Mouse (Mus musculus): ENCODE data around the gene Gm10318. TPM values are rescaled to one million over a fixed set of nuclear protein-coding genes. Genes with fewer than 3 reads are reported as not detected.

Gene Gm10318
- polyA plus RNA-seq, 1 experiment from 2014 or later: not detected

- H3K36me3 ChIP-seq: no peaks in the 10 kb centered on the region
- no peak overlapping the region for H3K4me2 ChIP-seq
- DNase-seq (no peak), ATAC-seq (ENCODE audit: low read depth) (no peak)
- no peaks in the 10 kb centered on the region for H3K9me3 ChIP-seq (replicated peaks)
- H3K4me3 ChIP-seq (replicated peaks): no peak overlapping the region
- H3K9ac ChIP-seq: no peak overlapping the region
- H3K27me3 ChIP-seq: no peaks in the 10 kb centered on the region
- 62% methylated on average over 2 of the region's 2 CpGs for WGBS (ENCODE audit: insufficient replicate concordance)
- no peak overlapping the region for H3K27ac ChIP-seq
- H3K4me1 ChIP-seq (replicated peaks): no peaks in the 10 kb centered on the region
Observed at GRCm38 (mm10) chr10:77847538-77847937, 5.1 kb upstream of the Gm10318 start.

- Histone ChIP-seq H3K4me1 (replicated peaks) (0 out of 2 replicates have a peak, but pooled peaks cover 6% of the 10 kb centered on the region), H3K9me3 (replicated peaks) (no peaks in the 10 kb centered on the region), H3K4me2 (no peak within 1 kb of the TSS), H3K27me3 (no peaks in the 10 kb centered on the region), H3K27ac (no peak within 1 kb of the TSS), H3K36me3 (no peaks in the 10 kb centered on the region), H3K9ac (no peak within 1 kb of the TSS), H3K4me3 (replicated peaks) (no peak within 1 kb of the TSS)
- 42% methylated on average over 7 of the region's 7 CpGs for WGBS (ENCODE audit: insufficient replicate concordance)
- no peak for DNase-seq
- ATAC-seq (ENCODE audit: low read depth): no peak
Observed at GRCm38 (mm10) chr10:77861675-77862074, 9.0 kb downstream of the Gm10318 start, which contains the start of gene Gm3285. TSS of gene Gm3285 (plus strand) at chr10:77861975.

- Histone ChIP-seq H3K4me1 (replicated peaks) (0 out of 2 replicates have a peak, but pooled peaks cover 6% of the 10 kb centered on the region), H3K9me3 (replicated peaks) (no peaks in the 10 kb centered on the region), H3K4me3 (replicated peaks) (0 out of 2 replicates have a peak overlapping the region, but pooled peaks have one; percentile 3), H3K27ac (no peak overlapping the region), H3K27me3 (no peaks in the 10 kb centered on the region), H3K36me3 (no peaks in the 10 kb centered on the region), H3K4me2 (peak overlapping the region; percentile 44), H3K9ac (no peak overlapping the region)
- 18% methylated on average over 14 of the region's 14 CpGs for WGBS (ENCODE audit: insufficient replicate concordance)
- peak; percentile 37 for DNase-seq
- peak; percentile 77 for ATAC-seq (ENCODE audit: low read depth)
Observed at GRCm38 (mm10) chr10:77864067-77864761, 11.6 kb downstream of the Gm10318 start.

GRCm38 (mm10) chr10:77864762-77865143, 12.1 kb downstream of the Gm10318 start:
- H3K4me1 ChIP-seq (replicated peaks): 0 out of 2 replicates have a peak, but pooled peaks cover 6% of the 10 kb centered on the region
- peak overlapping the region; percentile 44 for H3K4me2 ChIP-seq
- ATAC-seq (ENCODE audit: low read depth) (no peak), DNase-seq (no peak)
- H3K27ac ChIP-seq: no peak overlapping the region
- 29% methylated on average over 11 of the region's 11 CpGs for WGBS (ENCODE audit: insufficient replicate concordance)
- 0 out of 2 replicates have a peak overlapping the region, but pooled peaks have one; percentile 3 for H3K4me3 ChIP-seq (replicated peaks)
- no peak overlapping the region for H3K9ac ChIP-seq
- H3K27me3 ChIP-seq: no peaks in the 10 kb centered on the region
- no peaks in the 10 kb centered on the region for H3K9me3 ChIP-seq (replicated peaks)
- no peaks in the 10 kb centered on the region for H3K36me3 ChIP-seq

GRCm38 (mm10) chr10:77867546-77867945, 14.9 kb downstream of the Gm10318 start:
- no peak overlapping the region for H3K4me3 ChIP-seq (replicated peaks)
- ATAC-seq (ENCODE audit: low read depth): no peak
- no peaks in the 10 kb centered on the region for H3K27me3 ChIP-seq
- no peak for DNase-seq
- no peaks in the 10 kb centered on the region for H3K36me3 ChIP-seq
- no peak overlapping the region for H3K27ac ChIP-seq
- H3K9me3 ChIP-seq (replicated peaks): no peaks in the 10 kb centered on the region
- WGBS (ENCODE audit: insufficient replicate concordance): 0% methylated on average over 1 of the region's 1 CpGs
- 0 out of 2 replicates have a peak, but pooled peaks cover 6% of the 10 kb centered on the region for H3K4me1 ChIP-seq (replicated peaks)
- no peak overlapping the region for H3K9ac ChIP-seq
- no peak overlapping the region for H3K4me2 ChIP-seq

GRCm38 (mm10) chr10:77869651-77870050, 17.0 kb downstream of the Gm10318 start:
- Histone ChIP-seq H3K4me2 (no peak overlapping the region), H3K36me3 (no peaks in the 10 kb centered on the region), H3K27ac (no peak overlapping the region), H3K9me3 (replicated peaks) (no peaks in the 10 kb centered on the region), H3K4me1 (replicated peaks) (0 out of 2 replicates have a peak, but pooled peaks cover 3% of the 10 kb centered on the region), H3K4me3 (replicated peaks) (no peak overlapping the region), H3K9ac (no peak overlapping the region), H3K27me3 (no peaks in the 10 kb centered on the region)
- ATAC-seq (ENCODE audit: low read depth) (no peak), DNase-seq (no peak)
- WGBS (ENCODE audit: insufficient replicate concordance): 67% methylated on average over 7 of the region's 7 CpGs

GRCm38 (mm10) chr10:77878985-77879384, 26.3 kb downstream of the Gm10318 start:
- DNase-seq (no peak), ATAC-seq (ENCODE audit: low read depth) (no peak)
- Histone ChIP-seq H3K9ac (no peak overlapping the region), H3K27me3 (no peaks in the 10 kb centered on the region), H3K27ac (no peak overlapping the region), H3K4me1 (replicated peaks) (no peaks in the 10 kb centered on the region), H3K4me3 (replicated peaks) (no peak overlapping the region), H3K9me3 (replicated peaks) (no peaks in the 10 kb centered on the region), H3K36me3 (no peaks in the 10 kb centered on the region), H3K4me2 (no peak overlapping the region)
- WGBS (ENCODE audit: insufficient replicate concordance): 52% methylated on average over 6 of the region's 6 CpGs

- Histone ChIP-seq H3K27ac (no peak overlapping the region), H3K4me3 (replicated peaks) (no peak overlapping the region), H3K4me1 (replicated peaks) (no peaks in the 10 kb centered on the region), H3K9ac (no peak overlapping the region), H3K4me2 (no peak overlapping the region), H3K36me3 (no peaks in the 10 kb centered on the region), H3K27me3 (no peaks in the 10 kb centered on the region), H3K9me3 (replicated peaks) (no peaks in the 10 kb centered on the region)
- DNase-seq (no peak), ATAC-seq (ENCODE audit: low read depth) (no peak)
- WGBS (ENCODE audit: insufficient replicate concordance): 19% methylated on average over 3 of the region's 3 CpGs
Observed at GRCm38 (mm10) chr10:77880305-77880704, 27.6 kb downstream of the Gm10318 start.

GRCm38 (mm10) chr10:77882553-77882952, 29.9 kb downstream of the Gm10318 start:
- Histone ChIP-seq H3K9me3 (replicated peaks) (no peaks in the 10 kb centered on the region), H3K27ac (no peak overlapping the region), H3K4me3 (replicated peaks) (no peak overlapping the region), H3K4me2 (no peak overlapping the region), H3K4me1 (replicated peaks) (no peaks in the 10 kb centered on the region), H3K36me3 (no peaks in the 10 kb centered on the region), H3K9ac (no peak overlapping the region), H3K27me3 (no peaks in the 10 kb centered on the region)
- 76% methylated on average over 5 of the region's 5 CpGs for WGBS (ENCODE audit: insufficient replicate concordance)
- DNase-seq: no peak
- ATAC-seq (ENCODE audit: low read depth): no peak

GRCm38 (mm10) chr10:77886007-77886747, 33.5 kb downstream of the Gm10318 start:
- Histone ChIP-seq H3K9me3 (replicated peaks) (no peaks in the 10 kb centered on the region), H3K9ac (no peak overlapping the region), H3K36me3 (no peaks in the 10 kb centered on the region), H3K4me2 (no peak overlapping the region), H3K27me3 (no peaks in the 10 kb centered on the region), H3K4me3 (replicated peaks) (no peak overlapping the region), H3K27ac (no peak overlapping the region), H3K4me1 (replicated peaks) (no peaks in the 10 kb centered on the region)
- no peak for ATAC-seq (ENCODE audit: low read depth)
- no peak for DNase-seq
- 47% methylated on average over 12 of the region's 12 CpGs for WGBS (ENCODE audit: insufficient replicate concordance)

GRCm38 (mm10) chr10:77890987-77891565, 38.4 kb downstream of the Gm10318 start:
- Histone ChIP-seq H3K4me2 (no peak overlapping the region), H3K36me3 (no peaks in the 10 kb centered on the region), H3K9me3 (replicated peaks) (no peaks in the 10 kb centered on the region), H3K9ac (no peak overlapping the region), H3K27me3 (no peaks in the 10 kb centered on the region), H3K27ac (no peak overlapping the region), H3K4me1 (replicated peaks) (no peaks in the 10 kb centered on the region), H3K4me3 (replicated peaks) (no peak overlapping the region)
- no peak for DNase-seq
- no peak for ATAC-seq (ENCODE audit: low read depth)
- WGBS (ENCODE audit: insufficient replicate concordance): 57% methylated on average over 8 of the region's 8 CpGs

Measured in liver, embryonic 13.5 days (tissue).